Mouse (Mus musculus) frontal cortex, postnatal 14 days (tissue): ENCODE measurements around the gene Med7.
A peak's percentile ranks its signal among the peaks of the same experiment; 100 is the strongest.

Experiments
- DNase-seq, 2 experiments: peaks; one replicate each; pipeline ENCODE4 v3.0.0; 2022; ENCODE audit warnings: low spot score in 2 of 2

Gene Med7

GRCm38 (mm10) chr11:46436760-46437458 is at the start of gene Med7:
Med7 (plus strand) TSS chr11:46436925.
- DNase-seq, result peak; percentile 91 to 94

GRCm38 (mm10) chr11:46387061-46387460 is 49.7 kb upstream of the Med7 start:
- no peak for DNase-seq

GRCm38 (mm10) chr11:46388438-46388837 is 48.3 kb upstream of the Med7 start:
- DNase-seq, result no peak

GRCm38 (mm10) chr11:46389336-46390117 is 47.2 kb upstream of the Med7 start, which contains the start of gene Itk:
Itk (minus strand) TSS chr11:46389515.
- DNase-seq, result no peak

GRCm38 (mm10) chr11:46390621-46391020 is 46.1 kb upstream of the Med7 start:
- DNase-seq, result no peak

- DNase-seq, result no peak
These were observed 43.8 kb upstream of the Med7 start for GRCm38 (mm10) chr11:46392890-46393289.

GRCm38 (mm10) chr11:46393413-46393812 is 43.3 kb upstream of the Med7 start:
- DNase-seq, result no peak

GRCm38 (mm10) chr11:46395088-46395487 is 41.6 kb upstream of the Med7 start:
- no peak for DNase-seq

GRCm38 (mm10) chr11:46395698-46396097 is 41.0 kb upstream of the Med7 start:
- DNase-seq, result no peak

- no peak for DNase-seq
These were observed 40.4 kb upstream of the Med7 start, which contains the start of gene Fam71b for GRCm38 (mm10) chr11:46396167-46396859. Fam71b (plus strand) TSS chr11:46396559.

GRCm38 (mm10) chr11:46396860-46397179 is 39.9 kb upstream of the Med7 start:
- DNase-seq, result no peak

- no peak for DNase-seq
These were observed 38.8 kb upstream of the Med7 start for GRCm38 (mm10) chr11:46397900-46398299.

- DNase-seq, result no peak
These were observed 38.3 kb upstream of the Med7 start for GRCm38 (mm10) chr11:46398473-46398872.

GRCm38 (mm10) chr11:46398933-46399383 is 37.8 kb upstream of the Med7 start:
- no peak for DNase-seq

GRCm38 (mm10) chr11:46401555-46401954 is 35.2 kb upstream of the Med7 start:
- no peak for DNase-seq

GRCm38 (mm10) chr11:46404986-46405385 is 31.7 kb upstream of the Med7 start:
- no peak for DNase-seq

- DNase-seq, result no peak
These were observed 30.0 kb upstream of the Med7 start for GRCm38 (mm10) chr11:46406721-46407120.

GRCm38 (mm10) chr11:46410018-46410563 is 26.6 kb upstream of the Med7 start:
- no peak for DNase-seq

GRCm38 (mm10) chr11:46418438-46418837 is 18.3 kb upstream of the Med7 start:
- no peak for DNase-seq

- no peak for DNase-seq
These were observed 17.9 kb upstream of the Med7 start for GRCm38 (mm10) chr11:46418860-46419259.

- no peak for DNase-seq
These were observed 15.4 kb upstream of the Med7 start for GRCm38 (mm10) chr11:46421086-46421888.
